Mouse (Mus musculus) erythroblast, embryonic 14.5 days (primary cell): ENCODE data around the gene Zfp808.
"Not testable (repeated sequence)": the region's sequence is repeated elsewhere in the genome, so short reads cannot be mapped to it uniquely, and the experiment has no call there.

Source experiments
- GATA1 ChIP-seq: IDR thresholded peaks from 2 replicates; pipeline ENCODE4 v1.6.1; 2012; ENCODE audit warnings: low read length, inconsistent platforms, mixed read lengths
- TAL1 ChIP-seq: IDR thresholded peaks from 3 replicates; pipeline ENCODE4 v1.6.1; 2012; ENCODE audit warnings: low read length, inconsistent platforms, mixed read lengths

DNA sequence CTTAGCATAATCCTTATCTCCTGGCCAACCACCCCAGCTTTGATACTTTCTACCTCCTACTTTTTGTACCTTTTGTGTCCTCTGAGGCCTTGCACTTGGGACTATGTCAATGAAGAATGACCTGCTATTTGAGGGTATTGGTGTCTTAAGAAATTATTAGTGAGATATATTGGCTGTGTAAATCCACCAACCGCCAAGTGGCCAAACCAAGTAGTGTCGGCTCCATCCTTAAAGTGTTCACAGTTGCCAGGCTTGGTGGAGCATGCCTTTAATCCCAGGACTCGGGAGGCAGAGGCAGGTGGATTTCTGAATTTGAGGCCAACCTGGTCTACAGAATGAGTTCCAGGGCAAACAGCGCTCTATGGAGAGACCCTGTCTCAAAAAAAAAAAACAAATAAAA is 30.2 kb upstream of the Zfp808 start:
- TF ChIP-seq TAL1, GATA1: not testable (repeated sequence)
